Mouse (Mus musculus) thymus, adult 2 months (tissue): ENCODE measurements at regions not wholly inside any gene's neighbourhood (a gene's known extent, or its start where the extent isn't known, plus 50 kb on each side); places are given as distances from the start of the nearest gene placed in this dataset.

Experiments
- DNase-seq: peaks from one replicate; pipeline ENCODE4 v3.0.0; 2021
- H3K27ac ChIP-seq: fragments of 200-500 bp; 2 replicates; pipeline ENCODE4 v1.5.1; 2012; ENCODE audit warnings: low read length, control low read depth; ENCODE audit not compliant: control insufficient read depth, insufficient read depth
- H3K27me3 ChIP-seq: fragments of 200-500 bp; 2 replicates; pipeline ENCODE4 v1.6.1; 2012; ENCODE audit warnings: mild to moderate bottlenecking, low read length, moderate library complexity, mixed read lengths; ENCODE audit not compliant: control insufficient read depth, insufficient read depth
- H3K36me3 ChIP-seq: fragments of 200-500 bp; 2 replicates; pipeline ENCODE4 v1.6.1; 2012; ENCODE audit warnings: mild to moderate bottlenecking, low read length, moderate library complexity; ENCODE audit not compliant: control insufficient read depth, insufficient read depth
- H3K4me1 ChIP-seq: fragments of 200-500 bp; replicated peaks from 2 replicates; pipeline ENCODE4 v1.6.1; 2012; ENCODE audit warnings: low read length; ENCODE audit not compliant: control insufficient read depth, insufficient read depth
- H3K4me3 ChIP-seq: fragments of 200-500 bp; 2 replicates; pipeline ENCODE4 v1.5.1; 2012; ENCODE audit warnings: mild to moderate bottlenecking, low read length, control low read depth, moderate library complexity; ENCODE audit not compliant: control insufficient read depth, insufficient read depth
- CTCF ChIP-seq: fragments of 200-500 bp; IDR thresholded peaks from 2 replicates; pipeline ENCODE4 v1.5.1; 2012; ENCODE audit warnings: mild to moderate bottlenecking, control low read depth, low read length, moderate library complexity, borderline replicate concordance; ENCODE audit not compliant: control insufficient read depth, poor library complexity, insufficient read depth; ENCODE audit errors: extremely low read depth
- POLR2A ChIP-seq: fragments of 200-500 bp; IDR thresholded peaks from 2 replicates; pipeline ENCODE4 v1.6.1; 2012; ENCODE audit warnings: mild to moderate bottlenecking, low read length, control low read depth, moderate library complexity; ENCODE audit not compliant: control insufficient read depth, poor library complexity, insufficient read depth; ENCODE audit errors: extremely low read depth
- WGBS: fragments of 180-500 bp; shearing (Covaris S2); methylation state at CpG from one replicate; pipeline ENCODE4 v1.1.7; 2018; 5-methylcytosine and 5-hydroxymethylcytosine counted together

DNA sequence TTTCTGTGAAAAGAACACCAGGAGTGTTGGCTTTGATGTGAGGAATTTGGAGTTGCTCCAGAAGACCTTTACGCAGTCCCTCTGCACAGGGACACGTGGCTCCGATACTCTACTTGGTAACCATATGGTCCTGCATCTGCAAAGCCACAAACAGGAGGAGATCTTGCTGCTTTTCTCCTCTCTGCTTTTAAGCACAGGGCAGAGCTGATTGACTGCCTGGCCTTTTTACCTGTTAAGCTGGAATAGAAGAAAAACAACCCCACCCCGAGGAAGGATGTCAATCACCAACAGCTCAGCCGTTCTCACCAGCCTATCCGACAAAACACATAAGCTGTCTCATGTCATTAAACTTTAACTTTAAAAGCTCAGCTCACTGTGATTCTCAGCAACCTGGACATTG lies 106.8 kb upstream of the Kit start:
- H3K4me3 ChIP-seq = no peak overlapping the region
- H3K36me3 ChIP-seq = no peaks in the 10 kb centered on the region
- TF ChIP-seq POLR2A = no peak
- no peak for TF ChIP-seq CTCF
- H3K27ac ChIP-seq = no peak overlapping the region
- 61% methylated on average over 6 of the region's 6 CpGs for WGBS
- H3K27me3 ChIP-seq = no peaks in the 10 kb centered on the region
- DNase-seq = no peak
- H3K4me1 ChIP-seq = no peaks in the 10 kb centered on the region

DNA sequence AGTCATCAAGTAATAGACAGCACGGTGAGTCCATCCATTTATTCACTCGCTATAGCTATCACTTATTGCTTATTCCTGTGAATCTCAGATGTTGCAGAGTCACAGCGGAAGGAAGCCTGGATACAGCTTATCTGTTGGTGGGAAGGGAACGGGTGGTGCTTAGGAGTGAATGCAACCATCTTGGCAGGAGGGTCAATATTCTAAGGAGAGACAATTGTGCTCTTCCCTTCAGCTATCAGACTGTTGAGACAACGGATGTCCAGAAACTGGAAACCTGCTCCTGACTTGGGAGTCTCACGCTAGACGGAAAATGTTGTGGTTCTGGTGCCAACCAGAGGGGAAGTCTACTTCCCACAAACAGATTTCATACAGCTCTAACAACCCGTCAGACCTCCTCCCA lies 103.7 kb upstream of the Kit start:
- no peaks in the 10 kb centered on the region for H3K36me3 ChIP-seq
- 64% methylated on average over 8 of the region's 8 CpGs for WGBS
- H3K4me3 ChIP-seq = no peak overlapping the region
- no peaks in the 10 kb centered on the region for H3K27me3 ChIP-seq
- H3K4me1 ChIP-seq = no peaks in the 10 kb centered on the region
- TF ChIP-seq CTCF (no peak), POLR2A (no peak)
- no peak overlapping the region for H3K27ac ChIP-seq
- no peak for DNase-seq

DNA sequence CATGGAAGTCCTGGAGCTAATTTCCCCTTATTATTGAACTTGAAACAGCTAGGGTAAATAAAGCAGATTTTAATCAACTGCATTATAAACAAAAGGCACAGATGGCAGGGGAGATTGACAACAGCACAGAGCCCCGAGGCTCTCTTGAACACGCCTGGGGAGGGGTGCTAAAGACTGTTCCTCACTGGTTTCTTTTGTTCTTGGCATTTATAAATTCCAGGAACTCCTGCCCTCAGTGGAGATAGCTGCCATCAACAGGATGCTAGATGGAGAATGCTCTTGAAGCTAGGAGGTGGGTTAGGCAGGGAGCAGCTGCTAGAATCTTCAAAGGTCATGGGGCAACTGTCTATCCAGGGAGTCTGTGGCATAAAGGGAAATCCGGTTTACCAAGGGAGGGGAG lies 102.2 kb upstream of the Kit start:
- WGBS = 35% methylated on average over 3 of the region's 3 CpGs
- no peak overlapping the region for H3K4me3 ChIP-seq
- H3K27me3 ChIP-seq = no peaks in the 10 kb centered on the region
- no peak for DNase-seq
- H3K27ac ChIP-seq = no peak overlapping the region
- H3K4me1 ChIP-seq = no peaks in the 10 kb centered on the region
- TF ChIP-seq POLR2A = no peak
- no peak for TF ChIP-seq CTCF
- H3K36me3 ChIP-seq = no peaks in the 10 kb centered on the region

DNA sequence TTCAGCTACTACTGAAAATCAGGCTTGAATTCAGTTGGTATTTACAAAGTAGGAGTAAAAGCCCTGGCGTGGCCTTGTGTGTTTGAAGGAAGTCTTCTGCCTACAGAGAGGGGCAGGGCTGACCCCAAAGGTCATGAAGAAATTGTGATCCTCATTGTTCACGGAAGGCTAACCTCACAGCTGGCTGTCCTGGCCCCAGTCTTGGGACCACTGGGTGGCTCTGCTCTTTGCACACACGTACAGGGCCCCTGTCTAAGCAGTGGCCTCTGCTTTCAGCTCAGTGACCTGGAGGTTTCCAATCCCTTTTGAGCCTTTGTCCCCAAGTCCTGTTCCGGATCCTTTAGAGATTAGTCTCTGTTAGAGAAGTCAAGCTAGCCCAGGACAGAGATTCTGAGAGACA lies 99.3 kb upstream of the Kit start:
- Histone ChIP-seq H3K36me3 (no peaks in the 10 kb centered on the region), H3K4me3 (no peak overlapping the region), H3K4me1 (no peaks in the 10 kb centered on the region), H3K27ac (no peak overlapping the region), H3K27me3 (no peaks in the 10 kb centered on the region)
- no peak for DNase-seq
- WGBS = 92% methylated on average over 4 of the region's 4 CpGs
- TF ChIP-seq POLR2A (no peak), CTCF (no peak)

DNA sequence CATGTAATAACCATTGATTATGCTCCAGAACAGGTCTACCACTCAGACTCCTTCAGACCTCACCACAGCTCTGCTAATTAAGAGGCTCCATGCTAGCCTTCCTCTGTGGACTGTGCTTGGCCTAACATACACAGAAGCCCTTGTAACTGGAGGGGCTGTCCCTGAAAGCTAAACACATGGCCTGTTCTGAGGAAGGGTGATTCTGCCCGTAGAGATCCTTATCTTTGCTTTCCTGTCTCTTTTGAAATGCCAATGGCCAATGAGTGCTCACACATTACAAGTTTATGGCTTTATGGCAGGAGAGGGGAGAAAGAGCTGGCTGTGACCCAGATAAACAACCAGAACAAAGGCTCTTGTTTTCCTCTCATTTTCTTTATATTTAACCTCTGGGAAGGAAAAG lies 96.2 kb upstream of the Kit start:
- DNase-seq = no peak
- TF ChIP-seq CTCF (no peak), POLR2A (no peak)
- Histone ChIP-seq H3K27ac (no peak overlapping the region), H3K36me3 (no peaks in the 10 kb centered on the region), H3K4me1 (no peaks in the 10 kb centered on the region), H3K27me3 (no peaks in the 10 kb centered on the region), H3K4me3 (no peak overlapping the region)
- 24% methylated on average over 1 of the region's 1 CpGs for WGBS

DNA sequence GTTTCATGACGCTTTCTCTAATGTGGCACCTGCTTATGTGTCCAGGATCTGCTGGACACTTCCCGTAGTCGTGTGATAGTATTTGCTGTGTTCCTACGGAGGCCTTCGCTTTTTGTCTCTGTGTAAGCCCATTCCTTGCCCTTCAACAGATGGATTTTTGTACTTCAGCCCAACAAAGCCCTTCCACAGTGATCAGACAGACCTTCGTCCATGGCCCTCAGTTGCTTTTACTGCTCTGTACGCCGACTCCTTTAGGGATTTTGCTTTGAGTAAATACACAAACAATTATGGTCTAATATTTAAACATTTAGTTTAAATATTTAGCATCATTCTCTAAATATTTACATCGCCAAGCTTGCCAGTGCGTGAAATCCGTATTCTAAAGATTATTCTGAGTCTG lies 95.6 kb upstream of the Kit start:
- WGBS = 96% methylated on average over 11 of the region's 11 CpGs
- Histone ChIP-seq H3K4me1 (no peaks in the 10 kb centered on the region), H3K27me3 (no peaks in the 10 kb centered on the region), H3K36me3 (no peaks in the 10 kb centered on the region), H3K27ac (no peak overlapping the region), H3K4me3 (no peak overlapping the region)
- DNase-seq = no peak
- TF ChIP-seq CTCF (no peak), POLR2A (no peak)

DNA sequence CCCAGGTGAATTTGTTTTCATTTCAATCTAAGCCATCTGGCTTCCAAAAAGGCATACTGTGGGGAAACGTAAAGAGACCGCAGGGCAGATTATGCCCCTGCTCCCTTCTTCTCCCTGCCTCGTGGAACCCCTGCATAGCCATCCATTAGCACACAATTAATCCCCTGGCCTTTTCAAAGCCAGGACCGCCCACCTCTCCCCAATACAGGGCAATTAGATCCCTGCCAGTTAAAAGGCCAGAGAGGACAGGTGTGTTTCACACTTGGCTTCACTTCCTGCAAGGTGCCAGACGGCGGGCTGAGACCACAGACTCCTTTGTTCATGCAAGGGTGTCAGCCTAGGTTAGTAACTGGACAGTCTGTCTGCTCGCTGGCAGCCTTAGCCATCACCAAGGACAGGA lies 93.1 kb upstream of the Kit start:
- H3K27me3 ChIP-seq = no peaks in the 10 kb centered on the region
- no peaks in the 10 kb centered on the region for H3K4me1 ChIP-seq
- no peak for DNase-seq
- TF ChIP-seq CTCF (no peak), POLR2A (no peak)
- no peak overlapping the region for H3K27ac ChIP-seq
- 80% methylated on average over 7 of the region's 7 CpGs for WGBS
- H3K4me3 ChIP-seq = no peak overlapping the region
- H3K36me3 ChIP-seq = no peaks in the 10 kb centered on the region
